Comparison of ENCODE assay signal across 10 mouse cellular contexts in the genomic region with DNA sequence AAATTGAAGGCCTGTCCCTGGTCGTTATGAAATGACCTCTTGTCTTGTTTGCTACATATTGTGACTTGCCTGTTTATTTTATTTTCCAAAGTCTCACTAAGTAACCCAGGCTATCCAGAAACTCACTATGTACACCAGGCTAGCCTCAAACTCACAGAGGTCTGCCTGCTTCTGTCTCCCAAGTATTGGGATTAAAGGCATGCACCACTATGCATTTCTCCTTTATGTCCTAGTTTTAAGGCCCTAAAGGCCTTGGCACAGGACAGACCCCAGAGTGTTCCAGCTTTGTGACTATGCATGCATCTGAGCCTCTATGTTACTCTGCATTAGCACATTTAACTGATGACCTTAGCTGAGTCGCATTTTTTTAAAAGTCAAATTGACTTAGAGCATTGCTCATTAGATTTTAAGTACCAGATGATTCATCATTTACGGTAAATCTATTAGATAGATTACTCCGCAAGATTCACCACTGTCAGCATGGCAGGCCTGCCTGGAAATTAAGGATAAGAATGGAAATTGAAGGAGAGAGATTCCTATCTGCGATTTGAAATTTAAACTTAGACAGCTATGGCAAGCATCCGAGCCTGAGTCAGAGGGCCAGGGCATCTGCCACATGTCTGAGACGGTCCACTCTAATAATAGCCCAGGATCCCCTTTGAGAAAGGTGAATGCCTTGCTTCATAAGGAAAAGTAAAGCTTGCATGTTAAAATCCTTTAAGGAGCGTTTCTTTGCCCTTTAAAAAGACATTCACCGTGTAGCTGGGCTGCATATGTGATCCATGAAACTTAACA.
A peak's percentile ranks its signal among the peaks of the same experiment; 100 is the strongest.
DNase-seq lines count a peak whose midpoint lies in the region; ATAC-seq and TF ChIP-seq lines count a peak whose summit lies in the region.
"Had no signal": no experiment of that assay in that cellular context is flagged by ENCODE, and none has a peak within 500 bp of the region (broad histone marks: within the 10 kb centered on the region; RNA-seq: fewer than 3 reads in every experiment).

No protein-coding gene starts in this region.

- TF ChIP-seq CTCF in stomach, postnatal 0 days (IDR thresholded peaks at IDR 0.05; ENCODE audit: low read depth) = no peak

- no peak for ATAC-seq in intestine, embryonic 14.5 days (replicated peaks; ENCODE audit: low FRiP score, low TSS enrichment, low read depth)
- peak; percentile 38; the same call in 1 of the 2 replicates for ATAC-seq in stomach, postnatal 0 days (ENCODE audit: low FRiP score, low TSS enrichment)
- ATAC-seq in midbrain, embryonic 15.5 days (replicated peaks) = no peak
- no peak for ATAC-seq in liver, embryonic 11.5 days (replicated peaks; ENCODE audit: low FRiP score)
- ATAC-seq: inflammation-experienced regulatory T-cells, adult 6 months had no signal

- TF ChIP-seq EP300 in stomach, postnatal 0 days (optimal IDR thresholded peaks at IDR 0.05) = no peak

- H3K9ac ChIP-seq in intestine, embryonic 14.5 days (ENCODE audit: low read length) = no peak overlapping the region
- no peak overlapping the region for H3K9ac ChIP-seq in stomach, postnatal 0 days (ENCODE audit: low read length)
- no peak overlapping the region for H3K9ac ChIP-seq in midbrain, embryonic 15.5 days
- no peak overlapping the region for H3K9ac ChIP-seq in liver, embryonic 11.5 days (ENCODE audit: low read depth, low read length)

- no peaks in the 10 kb centered on the region for H3K9me3 ChIP-seq in heart, embryonic 10.5 days
- no peaks in the 10 kb centered on the region for H3K9me3 ChIP-seq in intestine, embryonic 14.5 days (ENCODE audit: control insufficient read depth, low read length)
- H3K9me3 ChIP-seq in stomach, postnatal 0 days (ENCODE audit: control insufficient read depth, low read length) = no peaks in the 10 kb centered on the region
- H3K9me3 ChIP-seq in midbrain, embryonic 15.5 days = no peaks in the 10 kb centered on the region
- H3K9me3 ChIP-seq in liver, embryonic 11.5 days (ENCODE audit: control insufficient read depth, low read length) = no peaks in the 10 kb centered on the region

- H3K4me3 ChIP-seq in heart, embryonic 10.5 days = no peak overlapping the region; the same call in 1 of the 2 replicates
- H3K4me3 ChIP-seq in intestine, embryonic 14.5 days (ENCODE audit: low read depth, low read length) = no peak overlapping the region
- H3K4me3 ChIP-seq in stomach, postnatal 0 days (ENCODE audit: low read depth, low read length) = no peak overlapping the region
- H3K4me3 ChIP-seq in midbrain, embryonic 15.5 days = no peak overlapping the region
- no peak overlapping the region for H3K4me3 ChIP-seq in liver, embryonic 11.5 days (ENCODE audit: low read depth, low read length)

- 49% methylated on average over 9 of the region's 9 CpGs for WGBS in heart, embryonic 10.5 days
- 61% methylated on average over 9 of the region's 9 CpGs for WGBS in intestine, embryonic 14.5 days
- 47% methylated on average over 9 of the region's 9 CpGs for WGBS in stomach, postnatal 0 days
- 70% methylated on average over 9 of the region's 9 CpGs for WGBS in midbrain, embryonic 15.5 days
- WGBS in liver, embryonic 11.5 days = 69% methylated on average over 9 of the region's 9 CpGs

- H3K27ac ChIP-seq in heart, embryonic 10.5 days = peak overlapping the region; percentile 88; the same call in 1 of the 2 replicates
- peak overlapping the region; percentile 65 for H3K27ac ChIP-seq in intestine, embryonic 14.5 days (ENCODE audit: low read depth)
- peak overlapping the region; percentile 65; the same call in 1 of the 2 replicates for H3K27ac ChIP-seq in stomach, postnatal 0 days (replicated peaks)
- no peak overlapping the region for H3K27ac ChIP-seq in midbrain, embryonic 15.5 days
- H3K27ac ChIP-seq in liver, embryonic 11.5 days (ENCODE audit: low read depth, low read length) = no peak overlapping the region

- no peak overlapping the region for H3K4me2 ChIP-seq in intestine, embryonic 14.5 days (ENCODE audit: low read length)
- peak overlapping the region; percentile 36; the same call in 1 of the 2 replicates for H3K4me2 ChIP-seq in stomach, postnatal 0 days (replicated peaks; ENCODE audit: low read depth)
- no peak overlapping the region for H3K4me2 ChIP-seq in midbrain, embryonic 15.5 days
- no peak overlapping the region for H3K4me2 ChIP-seq in liver, embryonic 11.5 days

- no peaks in the 10 kb centered on the region for H3K36me3 ChIP-seq in heart, embryonic 10.5 days
- no peaks in the 10 kb centered on the region for H3K36me3 ChIP-seq in intestine, embryonic 14.5 days (ENCODE audit: control insufficient read depth, insufficient read depth, low read length)
- no peaks in the 10 kb centered on the region for H3K36me3 ChIP-seq in stomach, postnatal 0 days (ENCODE audit: control insufficient read depth, insufficient read depth, low read length)
- H3K36me3 ChIP-seq in midbrain, embryonic 15.5 days (replicated peaks) = no peaks in the 10 kb centered on the region
- H3K36me3 ChIP-seq in liver, embryonic 11.5 days (ENCODE audit: control insufficient read depth, insufficient read depth, low read length) = no peaks in the 10 kb centered on the region

- H3K27me3 ChIP-seq in heart, embryonic 10.5 days (ENCODE audit: insufficient read depth, poor library complexity, severe bottlenecking) = no peaks in the 10 kb centered on the region
- no peaks in the 10 kb centered on the region for H3K27me3 ChIP-seq in intestine, embryonic 14.5 days (replicated peaks; ENCODE audit: control insufficient read depth, insufficient read depth, low read length)
- no peaks in the 10 kb centered on the region for H3K27me3 ChIP-seq in stomach, postnatal 0 days (ENCODE audit: control insufficient read depth, insufficient read depth, low read length)
- H3K27me3 ChIP-seq in midbrain, embryonic 15.5 days (replicated peaks) = no peaks in the 10 kb centered on the region
- no peaks in the 10 kb centered on the region for H3K27me3 ChIP-seq in liver, embryonic 11.5 days (replicated peaks; ENCODE audit: control insufficient read depth, insufficient read depth, low read length)

- DNase-seq in heart, embryonic 10.5 days (ENCODE audit: low spot score) = peak; percentile 58
- no peak for DNase-seq in heart, adult 9 months (ENCODE audit: low spot score in 2 of 2)
- DNase-seq in right cerebral cortex, adult 18-20 months = peak; percentile 3
- DNase-seq in right cerebral cortex, postnatal 36 days (ENCODE audit: low spot score in 2 of 2) = no peak
- no peak for DNase-seq in intestine, embryonic 14.5 days (ENCODE audit: low spot score)
- DNase-seq in stomach, postnatal 0 days (ENCODE audit: low spot score) = no peak
- DNase-seq in liver, embryonic 11.5 days (ENCODE audit: low spot score) = no peak
- DNase-seq: thymus, adult 2 months had no signal

- peaks cover 5% of the 10 kb centered on the region for H3K4me1 ChIP-seq in heart, embryonic 10.5 days
- no peaks in the 10 kb centered on the region for H3K4me1 ChIP-seq in intestine, embryonic 14.5 days (replicated peaks; ENCODE audit: control insufficient read depth, insufficient read depth, low read length)
- no peaks in the 10 kb centered on the region for H3K4me1 ChIP-seq in stomach, postnatal 0 days (replicated peaks; ENCODE audit: control insufficient read depth, insufficient read depth)
- H3K4me1 ChIP-seq in midbrain, embryonic 15.5 days = no peaks in the 10 kb centered on the region
- H3K4me1 ChIP-seq in liver, embryonic 11.5 days (replicated peaks; ENCODE audit: control insufficient read depth, insufficient read depth, low read length) = no peaks in the 10 kb centered on the region

Comparison
In these comparisons a context has a peak if more than half of its experiments do, and no peak if none do; other contexts are left out.
1. DNase-seq: peak in heart, embryonic 10.5 days (single experiment) and right cerebral cortex, adult 18-20 months (single experiment); none in heart, adult 9 months (0 of 2), right cerebral cortex, postnatal 36 days (0 of 2), intestine, embryonic 14.5 days (single experiment), stomach, postnatal 0 days (single experiment) and liver, embryonic 11.5 days (single experiment).
2. H3K27ac ChIP-seq: peak in heart, embryonic 10.5 days (single experiment), intestine, embryonic 14.5 days (single experiment) and stomach, postnatal 0 days (single experiment); none in midbrain, embryonic 15.5 days (single experiment) and liver, embryonic 11.5 days (single experiment).